Mouse (Mus musculus): ENCODE measurements at regions not wholly inside any gene's neighbourhood (a gene's known extent, or its start where the extent isn't known, plus 50 kb on each side); places are given as distances from the start of the nearest gene placed in this dataset.

DNA sequence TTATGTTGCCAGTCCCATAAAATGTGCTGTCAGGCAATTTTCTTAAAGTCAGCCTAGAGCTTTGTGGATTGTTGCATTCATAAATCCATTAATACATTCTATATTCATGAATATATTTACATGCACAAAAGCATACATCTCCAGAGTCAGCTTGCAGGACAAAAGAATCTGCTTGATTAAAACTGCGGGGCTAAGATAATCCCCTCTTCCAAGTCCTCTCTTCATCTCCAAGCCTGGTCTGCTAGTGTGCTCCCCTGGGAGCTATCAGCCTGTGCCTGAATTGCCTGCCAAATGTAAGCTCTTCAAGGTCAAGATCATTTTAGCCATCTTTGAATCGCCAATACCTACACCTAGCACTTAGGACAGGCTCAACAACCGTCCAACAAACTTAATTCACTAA is 112.8 kb downstream of the Actbl2 start:
- no peak for TF ChIP-seq POLR2A (IDR thresholded peaks at IDR 0.05; ENCODE audit: low read depth, low read length)
- no peak for TF ChIP-seq CTCF (conservative IDR thresholded peaks at IDR 0.05; ENCODE audit: insufficient read depth, insufficient read length, low read depth, low read length)
